Mouse (Mus musculus) embryonic facial prominence, embryonic 11.5 days (tissue): ENCODE measurements around the gene Fkbp10. TPM values are rescaled to one million over a fixed set of nuclear protein-coding genes. Genes with fewer than 3 reads are reported as not detected.
A peak's percentile ranks its signal among the peaks of the same experiment; 100 is the strongest.

Experiments
- ATAC-seq: fragments of 200-750 bp; cut with Nextera tagmentation; replicated peaks from 2 replicates; pipeline ENCODE4 v1.8.0; 2017; ENCODE audit warnings: low read depth; ENCODE audit not compliant: insufficient number of reproducible peaks, low FRiP score, low TSS enrichment
- DNase-seq: peaks from one replicate; pipeline ENCODE4 v3.0.0-alpha.2; 2015; ENCODE audit warnings: low spot score
- H3K27ac ChIP-seq: fragments of 300-500 bp; sonication (generic); replicated peaks from 2 replicates; pipeline ENCODE4 v1.5.1; 2014; ENCODE audit warnings: mild to moderate bottlenecking, low read depth, low read length, control low read depth
- H3K27me3 ChIP-seq: fragments of 300-500 bp; sonication (generic); 2 replicates; pipeline ENCODE4 v1.6.1; 2014; ENCODE audit warnings: mild to moderate bottlenecking, low read length, moderate library complexity, mixed read lengths; ENCODE audit not compliant: control insufficient read depth, insufficient read depth
- H3K36me3 ChIP-seq: fragments of 300-500 bp; sonication (generic); replicated peaks from 2 replicates; pipeline ENCODE4 v1.6.1; 2014; ENCODE audit warnings: low read depth, mild to moderate bottlenecking, low read length, moderate library complexity, mixed read lengths; ENCODE audit not compliant: control insufficient read depth, insufficient read depth
- H3K4me1 ChIP-seq: fragments of 300-500 bp; sonication (generic); 2 replicates; pipeline ENCODE4 v1.6.1; 2014; ENCODE audit warnings: low read length, mixed read lengths; ENCODE audit not compliant: control insufficient read depth, insufficient read depth
- H3K4me2 ChIP-seq: fragments of 300-500 bp; sonication (generic); 2 replicates; pipeline ENCODE4 v1.6.1; 2014; ENCODE audit warnings: low read depth, mild to moderate bottlenecking, control low read depth, low read length, moderate library complexity
- H3K4me3 ChIP-seq: fragments of 300-500 bp; sonication (generic); 2 replicates; pipeline ENCODE4 v1.5.1; 2014; ENCODE audit warnings: low read depth, low read length, control low read depth
- H3K9ac ChIP-seq: fragments of 300-500 bp; sonication (generic); replicated peaks from 2 replicates; pipeline ENCODE4 v1.6.1; 2014; ENCODE audit warnings: mild to moderate bottlenecking, control low read depth, low read length
- H3K9me3 ChIP-seq: fragments of 300-500 bp; sonication (generic); replicated peaks from 2 replicates; pipeline ENCODE4 v1.6.1; 2016; ENCODE audit warnings: mild to moderate bottlenecking, low read length, inconsistent platforms, mixed read lengths; ENCODE audit not compliant: control insufficient read depth
- WGBS: fragments of 180-500 bp; shearing (Covaris S2); extraction: QIAGEN DNeasy Blood & Tissue Kit; methylation state at CpG from one replicate; pipeline ENCODE4 v1.1.7; 2014; 5-methylcytosine and 5-hydroxymethylcytosine counted together
- polyA plus RNA-seq: library from polyadenylated mRNA; unstranded; fragments of >200 nt; fragmentation: Nextera tagmentation; extraction: Ambion mirVana; gene quantifications from 2 replicates; pipeline ENCODE4 v1.2.1, GENCODE M21; 2014

Fkbp10 gene
- polyA plus RNA-seq, 1 experiment from 2014 or later, result 60.0 TPM

DNA sequence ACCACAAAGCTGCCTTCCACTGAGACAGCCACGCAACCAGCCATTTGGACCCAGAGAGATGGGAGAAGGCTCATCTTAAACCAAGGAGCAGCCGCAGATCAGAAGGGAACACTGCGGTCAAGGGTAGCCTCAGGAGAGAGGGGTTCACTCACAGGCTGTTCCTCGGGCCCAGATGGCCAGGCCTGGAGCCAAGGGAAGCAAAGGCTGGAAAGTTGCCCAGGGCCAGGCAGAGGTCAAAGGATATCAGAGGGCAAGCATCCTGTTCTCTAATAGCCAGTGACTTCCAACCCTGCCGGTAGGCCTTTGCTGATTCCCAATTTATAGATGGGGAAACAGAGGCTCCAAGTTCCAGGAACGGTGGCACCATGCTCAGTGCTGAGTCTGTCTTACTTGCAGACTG, 26.9 kb upstream of the Fkbp10 start:
- Histone ChIP-seq H3K27me3 (no peaks in the 10 kb centered on the region), H3K4me3 (no peak overlapping the region), H3K27ac (no peak overlapping the region), H3K9me3 (no peaks in the 10 kb centered on the region), H3K36me3 (no peaks in the 10 kb centered on the region), H3K4me1 (peaks cover 5% of the 10 kb centered on the region; the same call in 1 of the 2 replicates), H3K4me2 (no peak overlapping the region), H3K9ac (no peak overlapping the region; the same call in 1 of the 2 replicates)
- WGBS, result 75% methylated on average over 6 of the region's 6 CpGs
- no peak for DNase-seq
- ATAC-seq, result no peak

GRCm38 (mm10) chr11:100389931-100390445, 25.5 kb upstream of the Fkbp10 start:
- Histone ChIP-seq H3K9me3 (no peaks in the 10 kb centered on the region), H3K27me3 (no peaks in the 10 kb centered on the region), H3K9ac (no peak overlapping the region), H3K27ac (no peak overlapping the region), H3K4me2 (no peak overlapping the region), H3K4me3 (no peak overlapping the region), H3K4me1 (peaks cover 5% of the 10 kb centered on the region), H3K36me3 (no peaks in the 10 kb centered on the region)
- DNase-seq, result no peak
- no peak for ATAC-seq
- WGBS, result 42% methylated on average over 8 of the region's 8 CpGs

- Histone ChIP-seq H3K9ac (no peak overlapping the region), H3K4me3 (no peak overlapping the region), H3K4me1 (peaks cover 8% of the 10 kb centered on the region), H3K27me3 (peaks cover 2% of the 10 kb centered on the region; the same call in 1 of the 2 replicates), H3K27ac (no peak overlapping the region), H3K9me3 (no peaks in the 10 kb centered on the region), H3K4me2 (no peak overlapping the region), H3K36me3 (no peaks in the 10 kb centered on the region)
- peak; percentile 40; the same call in 1 of the 2 replicates for ATAC-seq
- 62% methylated on average over 9 of the region's 9 CpGs for WGBS
- no peak for DNase-seq
These were observed 24.2 kb upstream of the Fkbp10 start for GRCm38 (mm10) chr11:100391081-100391883.

DNA sequence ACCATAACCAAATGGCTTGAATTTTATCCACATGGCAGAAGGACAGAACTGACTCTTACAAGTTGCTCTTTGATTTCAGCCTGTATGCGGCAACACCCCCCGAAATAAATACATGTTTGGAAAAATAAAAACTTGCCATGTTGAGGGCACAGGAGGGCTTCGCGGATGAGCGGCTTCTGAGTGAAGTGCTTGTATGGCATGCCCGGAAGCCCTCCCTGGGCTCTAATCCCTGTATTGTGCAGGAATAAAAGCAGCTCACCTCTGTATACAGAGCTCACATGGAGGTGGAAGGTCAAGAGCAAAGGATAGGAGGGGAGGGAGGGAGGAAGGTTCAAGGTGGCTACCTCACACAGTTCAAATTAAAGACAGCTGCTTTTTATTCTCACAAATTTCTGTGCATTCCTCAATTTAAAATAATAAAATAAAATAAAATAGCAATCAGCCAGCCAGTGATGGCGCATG, 23.6 kb upstream of the Fkbp10 start:
- DNase-seq (no peak), ATAC-seq (no peak)
- H3K9me3 ChIP-seq, result no peaks in the 10 kb centered on the region
- 88% methylated on average over 7 of the region's 7 CpGs for WGBS
- H3K4me1 ChIP-seq, result peaks cover 8% of the 10 kb centered on the region
- H3K27ac ChIP-seq, result no peak overlapping the region
- H3K27me3 ChIP-seq, result peaks cover 2% of the 10 kb centered on the region; the same call in 1 of the 2 replicates
- H3K4me2 ChIP-seq, result no peak overlapping the region
- H3K36me3 ChIP-seq, result no peaks in the 10 kb centered on the region
- no peak overlapping the region for H3K4me3 ChIP-seq
- no peak overlapping the region for H3K9ac ChIP-seq

GRCm38 (mm10) chr11:100392958-100393357, 22.5 kb upstream of the Fkbp10 start:
- no peak overlapping the region for H3K9ac ChIP-seq
- H3K9me3 ChIP-seq, result no peaks in the 10 kb centered on the region
- 88% methylated on average over 5 of the region's 5 CpGs for WGBS
- ATAC-seq (no peak), DNase-seq (no peak)
- peaks cover 8% of the 10 kb centered on the region for H3K4me1 ChIP-seq
- H3K4me2 ChIP-seq, result no peak overlapping the region
- H3K36me3 ChIP-seq, result no peaks in the 10 kb centered on the region
- H3K27me3 ChIP-seq, result peaks cover 2% of the 10 kb centered on the region; the same call in 1 of the 2 replicates
- no peak overlapping the region for H3K4me3 ChIP-seq
- no peak overlapping the region for H3K27ac ChIP-seq

DNA sequence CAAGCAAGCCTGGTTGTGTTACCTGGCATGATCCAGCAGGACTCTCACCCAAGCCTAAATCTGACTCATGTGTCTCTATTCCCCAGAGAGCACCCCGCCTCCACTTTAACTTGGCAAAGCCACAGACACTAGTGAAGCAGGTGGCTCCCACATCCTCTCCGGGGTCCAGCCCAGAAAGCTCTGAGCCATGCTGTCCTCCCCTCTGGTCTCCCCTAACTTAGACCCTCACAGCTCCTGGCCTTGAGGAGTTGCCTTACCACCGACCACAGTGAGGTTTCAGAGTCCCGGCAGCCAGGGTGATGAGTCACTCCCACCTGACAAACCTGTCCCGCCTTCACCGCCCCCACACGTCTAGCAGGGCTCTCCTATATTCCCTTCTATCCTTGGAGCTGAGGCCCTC, 21.8 kb upstream of the Fkbp10 start:
- H3K4me3 ChIP-seq, result no peak overlapping the region
- WGBS, result 88% methylated on average over 7 of the region's 7 CpGs
- peaks cover 2% of the 10 kb centered on the region; the same call in 1 of the 2 replicates for H3K27me3 ChIP-seq
- no peak overlapping the region for H3K4me2 ChIP-seq
- no peak for DNase-seq
- no peak overlapping the region for H3K27ac ChIP-seq
- no peaks in the 10 kb centered on the region for H3K36me3 ChIP-seq
- H3K9me3 ChIP-seq, result no peaks in the 10 kb centered on the region
- ATAC-seq, result no peak
- peaks cover 4% of the 10 kb centered on the region; the same call in 1 of the 2 replicates for H3K4me1 ChIP-seq
- H3K9ac ChIP-seq, result no peak overlapping the region

DNA sequence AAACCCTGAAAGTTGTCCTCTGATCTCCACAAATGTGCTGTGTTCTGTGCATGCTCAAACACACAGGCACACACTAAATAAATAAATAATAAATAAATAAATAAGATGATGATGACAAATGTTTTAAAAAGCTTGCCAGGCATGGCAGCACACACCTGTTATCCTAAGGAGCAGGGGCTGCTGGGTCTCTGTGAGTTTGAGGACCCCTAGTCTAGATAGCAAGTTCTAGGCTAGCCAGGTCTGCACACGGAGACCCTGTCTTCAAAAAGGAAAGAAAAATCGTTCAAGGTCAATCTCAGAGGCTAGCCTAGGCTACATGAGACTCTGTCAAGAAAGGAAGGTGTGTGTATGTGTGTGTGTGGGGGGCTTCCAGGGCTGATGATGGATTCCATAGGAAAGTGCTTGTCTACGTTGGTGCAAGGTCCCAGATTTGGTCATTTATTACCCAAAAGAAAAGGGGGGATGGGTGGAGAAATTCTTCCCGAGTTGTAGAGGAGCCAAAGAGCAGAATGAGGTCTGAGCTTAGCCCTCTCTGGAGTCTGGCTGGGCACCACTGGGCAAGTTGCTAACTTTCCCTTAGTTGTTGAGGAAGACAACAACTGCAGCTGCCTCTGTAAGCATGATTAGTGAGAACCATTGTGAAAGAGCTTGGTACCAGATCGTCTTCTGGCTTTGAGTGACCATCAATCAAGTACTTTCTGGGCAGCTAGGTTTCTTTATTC, 21.0 kb upstream of the Fkbp10 start:
- WGBS, result 78% methylated on average over 5 of the region's 5 CpGs
- Histone ChIP-seq H3K9me3 (no peaks in the 10 kb centered on the region), H3K4me2 (no peak overlapping the region), H3K4me3 (no peak overlapping the region), H3K4me1 (peaks cover 4% of the 10 kb centered on the region; the same call in 1 of the 2 replicates), H3K36me3 (no peaks in the 10 kb centered on the region), H3K27me3 (peaks cover 2% of the 10 kb centered on the region; the same call in 1 of the 2 replicates), H3K27ac (no peak overlapping the region), H3K9ac (no peak overlapping the region)
- ATAC-seq (no peak), DNase-seq (no peak)
